Mouse (Mus musculus) layer of hippocampus, adult 6 months (tissue): ENCODE measurements around the gene Pbx3. TPM values are rescaled to one million over a fixed set of nuclear protein-coding genes. Genes with fewer than 3 reads are reported as not detected.

Experiments used
- long read RNA-seq, 2 experiments: library from polyadenylated mRNA; unstranded; transcript quantifications; one replicate each; pipeline ENCODE4 v2.0.0; 2019 to 2020
- polyA plus RNA-seq: library from polyadenylated mRNA; unstranded; fragments of <200 nt; fragmentation: Nextera tagmentation; gene quantifications from 2 replicates; pipeline ENCODE4 v1.2.3, GENCODE M21; 2021

Gene Pbx3
- polyA plus RNA-seq = 2.2 and 2.3 TPM in 2 replicates
- long read RNA-seq, experiment 1, partial matches to known transcripts = 1 of 5 reads
- long read RNA-seq, experiment 1, other reads (novel, unspliced or antisense) = 3 of 5 reads
- long read RNA-seq, experiment 2, transcript Pbx3-202 (8 exons, 2,734 nt) = major isoform, 6 of 16 reads
- long read RNA-seq, experiment 2, partial matches to known transcripts = 0 of 16 reads
- long read RNA-seq, experiment 2, other reads (novel, unspliced or antisense) = 5 of 16 reads

GRCm38 (mm10) chr2:34372305-34373301, at the start of gene Pbx3:
Gene Pbx3 (minus strand): TSS chr2:34373142.

GRCm38 (mm10) chr2:34406601-34407464, 33.9 kb upstream of the Pbx3 start, which contains the start of gene Mapkap1:
Gene Mapkap1 (plus strand): TSS chr2:34406771.

Other genes starting within 250 kb of the Pbx3 start
- gene Mapkap1, start 33.6 kb upstream of the Pbx3 start, polyA plus RNA-seq = 43.8 and 46.7 TPM in 2 replicates